Mouse (Mus musculus): Measurements from ENCODE around the gene Utf1. TPM values are rescaled to one million over a fixed set of nuclear protein-coding genes. Genes with fewer than 3 reads are reported as not detected.

Gene Utf1
- polyA plus RNA-seq, 1 experiment from 2014 or later = not detected

DNA sequence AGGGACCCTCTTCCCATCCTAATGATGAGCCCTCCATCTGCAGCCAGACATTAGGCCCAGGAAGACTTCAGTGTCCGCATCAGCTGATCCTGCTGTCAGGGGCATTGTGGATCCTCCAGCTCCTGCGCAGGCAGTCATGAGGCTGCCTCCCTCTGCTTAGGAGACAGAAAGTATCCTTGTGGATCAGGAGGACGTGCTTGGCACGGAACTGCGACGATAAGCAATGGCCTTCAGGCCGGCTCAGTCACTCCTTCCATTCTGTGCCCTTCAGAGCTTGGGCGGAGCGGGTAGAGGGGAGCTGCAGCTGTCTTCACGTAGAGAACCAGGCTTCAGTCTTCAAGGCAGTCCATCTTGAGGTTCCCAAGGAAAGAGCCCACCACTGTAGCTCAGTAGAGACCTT lies 17.6 kb downstream of the Utf1 start:
- WGBS = 87% methylated on average over 10 of the region's 10 CpGs
- Histone ChIP-seq H3K4me3 (no peak overlapping the region), H3K4me1 (no peaks in the 10 kb centered on the region), H3K9ac (replicated peaks) (no peak overlapping the region), H3K9me3 (no peaks in the 10 kb centered on the region), H3K36me3 (no peaks in the 10 kb centered on the region), H3K27me3 (peaks cover 60% of the 10 kb centered on the region), H3K27ac (replicated peaks) (no peak overlapping the region), H3K4me2 (replicated peaks) (no peak overlapping the region)
- no peak for ATAC-seq (ENCODE audit: low FRiP score, low read depth)

DNA sequence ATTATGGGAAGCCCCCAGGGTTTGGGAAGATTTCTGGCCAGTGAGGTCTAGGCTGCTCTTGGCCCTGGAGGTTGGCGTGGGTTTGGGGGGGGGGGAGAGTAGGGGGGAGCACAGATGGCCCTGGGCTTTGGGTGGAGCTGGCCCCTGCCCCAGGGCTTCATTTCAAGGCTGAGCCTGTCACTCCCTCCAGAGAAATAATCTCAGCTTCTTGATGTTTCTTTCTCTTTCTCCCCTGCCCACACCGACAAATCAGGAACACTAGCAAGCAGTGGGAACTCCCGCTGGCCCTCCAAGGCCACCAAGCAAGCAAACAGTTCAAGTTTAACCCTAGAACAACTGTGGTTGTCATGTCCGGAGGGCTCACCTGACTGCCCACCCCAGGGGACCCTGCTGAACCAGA lies 20.2 kb downstream of the Utf1 start:
- H3K27me3 ChIP-seq = peaks cover 57% of the 10 kb centered on the region
- no peaks in the 10 kb centered on the region for H3K9me3 ChIP-seq
- ATAC-seq (ENCODE audit: low FRiP score, low read depth) = no peak
- H3K4me3 ChIP-seq = no peak overlapping the region
- H3K4me1 ChIP-seq = no peaks in the 10 kb centered on the region
- WGBS = 59% methylated on average over 4 of the region's 4 CpGs
- no peak overlapping the region for H3K9ac ChIP-seq (replicated peaks)
- H3K4me2 ChIP-seq (replicated peaks) = no peak overlapping the region
- no peak overlapping the region for H3K27ac ChIP-seq (replicated peaks)
- no peaks in the 10 kb centered on the region for H3K36me3 ChIP-seq

DNA sequence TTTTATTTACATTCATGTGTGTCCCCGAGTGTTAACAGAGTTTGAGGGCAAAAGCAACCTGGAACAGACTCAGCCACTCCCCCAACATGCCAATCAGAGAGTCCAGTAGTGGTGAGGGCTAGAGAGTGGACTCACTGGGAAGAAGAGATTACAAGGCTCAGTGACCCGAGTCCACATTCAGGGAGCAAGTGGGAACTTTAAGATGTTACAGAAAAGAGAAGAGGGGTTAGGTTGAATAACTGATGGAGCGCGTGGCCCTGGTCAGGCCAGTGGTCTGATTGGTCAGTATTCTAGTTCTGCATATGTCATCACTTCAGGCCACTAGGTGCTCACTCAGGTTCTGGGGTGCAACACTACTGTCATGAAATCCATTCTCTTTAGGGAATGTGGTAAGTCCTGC lies 23.6 kb downstream of the Utf1 start:
- H3K9ac ChIP-seq (replicated peaks) = no peak overlapping the region
- H3K4me2 ChIP-seq (replicated peaks) = no peak overlapping the region
- no peak for ATAC-seq (ENCODE audit: low FRiP score, low read depth)
- no peaks in the 10 kb centered on the region for H3K36me3 ChIP-seq
- H3K4me1 ChIP-seq = no peaks in the 10 kb centered on the region
- WGBS = 9% methylated on average over 4 of the region's 4 CpGs
- H3K9me3 ChIP-seq = no peaks in the 10 kb centered on the region
- H3K27me3 ChIP-seq = peaks cover 64% of the 10 kb centered on the region
- H3K27ac ChIP-seq (replicated peaks) = no peak overlapping the region
- no peak overlapping the region for H3K4me3 ChIP-seq

GRCm38 (mm10) chr7:139968428-139968827 lies 24.8 kb downstream of the Utf1 start:
- H3K4me1 ChIP-seq = no peaks in the 10 kb centered on the region
- H3K27me3 ChIP-seq = peaks cover 71% of the 10 kb centered on the region
- no peak for ATAC-seq (ENCODE audit: low FRiP score, low read depth)
- H3K4me2 ChIP-seq (replicated peaks) = no peak overlapping the region
- no peak overlapping the region for H3K4me3 ChIP-seq
- no peaks in the 10 kb centered on the region for H3K9me3 ChIP-seq
- WGBS = 46% methylated on average over 5 of the region's 5 CpGs
- no peaks in the 10 kb centered on the region for H3K36me3 ChIP-seq
- H3K9ac ChIP-seq (replicated peaks) = no peak overlapping the region
- H3K27ac ChIP-seq (replicated peaks) = no peak overlapping the region

GRCm38 (mm10) chr7:139969348-139970130 lies 25.9 kb downstream of the Utf1 start:
- Histone ChIP-seq H3K4me1 (no peaks in the 10 kb centered on the region), H3K4me2 (replicated peaks) (no peak overlapping the region), H3K9ac (replicated peaks) (no peak overlapping the region), H3K27ac (replicated peaks) (no peak overlapping the region), H3K9me3 (no peaks in the 10 kb centered on the region), H3K36me3 (no peaks in the 10 kb centered on the region), H3K27me3 (peaks cover 71% of the 10 kb centered on the region), H3K4me3 (no peak overlapping the region)
- WGBS = 33% methylated on average over 10 of the region's 10 CpGs
- peak; percentile 24; the same call in 1 of the 2 replicates for ATAC-seq (ENCODE audit: low FRiP score, low read depth)

DNA sequence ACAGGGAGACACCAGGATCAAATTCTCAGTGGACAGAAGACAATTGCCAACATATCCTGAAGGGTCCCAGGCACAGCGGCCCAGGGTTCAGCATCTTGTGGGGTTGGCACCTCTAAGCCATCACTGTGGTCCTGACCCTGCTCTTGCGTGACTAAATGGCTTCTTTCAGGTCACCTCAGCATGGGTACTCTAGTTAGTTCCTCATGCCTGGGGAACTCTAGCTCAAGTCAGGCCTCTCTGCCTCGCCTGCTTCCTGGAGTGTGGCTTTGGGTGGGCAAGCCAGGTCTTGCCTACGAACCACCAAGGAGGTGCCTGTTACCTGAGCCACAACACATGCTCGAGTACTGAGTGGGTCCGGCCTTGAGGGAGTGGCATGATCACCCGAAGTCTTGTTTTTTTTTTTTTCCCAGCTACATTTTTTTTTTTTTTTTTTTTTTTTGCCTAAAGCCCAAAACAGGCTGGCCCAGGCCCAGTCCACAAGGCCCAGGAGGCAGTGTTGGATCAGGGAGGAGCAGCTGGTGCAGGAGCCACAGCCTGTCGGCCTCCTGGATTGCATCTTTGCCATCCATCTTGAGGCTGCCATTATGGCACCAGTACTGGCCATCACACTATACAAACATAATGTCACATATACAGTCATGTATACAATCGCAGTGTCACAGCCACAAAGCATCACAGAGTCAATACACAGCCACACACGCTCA lies 26.8 kb downstream of the Utf1 start:
- ATAC-seq (ENCODE audit: low FRiP score, low read depth) = 0 out of 2 replicates have a peak, but pooled peaks have one; percentile 20
- H3K4me1 ChIP-seq = no peaks in the 10 kb centered on the region
- H3K9ac ChIP-seq (replicated peaks) = no peak overlapping the region
- H3K27me3 ChIP-seq = peaks cover 68% of the 10 kb centered on the region
- no peaks in the 10 kb centered on the region for H3K9me3 ChIP-seq
- no peak overlapping the region for H3K4me3 ChIP-seq
- whole genome bisulfite sequencing = 84% methylated on average over 10 of the region's 10 CpGs
- H3K4me2 ChIP-seq (replicated peaks) = no peak overlapping the region
- H3K27ac ChIP-seq (replicated peaks) = no peak overlapping the region
- H3K36me3 ChIP-seq = no peaks in the 10 kb centered on the region

GRCm38 (mm10) chr7:139970979-139971378 lies 27.4 kb downstream of the Utf1 start:
- 78% methylated on average over 5 of the region's 5 CpGs for WGBS
- H3K27me3 ChIP-seq = peaks cover 66% of the 10 kb centered on the region
- ATAC-seq (ENCODE audit: low FRiP score, low read depth) = no peak

DNA sequence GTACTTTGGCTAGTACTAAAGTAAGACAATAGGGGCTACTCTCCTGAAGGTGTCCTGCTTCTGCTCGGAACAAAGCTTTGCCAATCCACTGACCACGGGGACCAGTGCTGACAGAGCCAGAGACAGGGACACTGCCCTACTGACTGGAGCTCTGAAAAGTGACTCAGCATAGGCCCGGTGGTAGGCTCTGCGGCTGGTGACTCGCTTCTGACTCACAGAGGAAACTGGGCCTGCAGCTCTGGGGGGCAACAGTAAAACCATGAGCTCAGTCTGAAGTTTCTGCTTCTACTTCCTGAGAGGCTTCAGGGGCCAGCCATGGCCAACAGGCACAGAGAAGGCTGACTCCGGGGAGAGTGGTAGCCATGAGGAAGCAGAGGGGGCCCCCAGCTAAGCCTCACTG lies 27.8 kb downstream of the Utf1 start:
- Histone ChIP-seq H3K27me3 (peaks cover 68% of the 10 kb centered on the region), H3K36me3 (no peaks in the 10 kb centered on the region), H3K27ac (replicated peaks) (no peak overlapping the region), H3K9ac (replicated peaks) (no peak overlapping the region), H3K4me2 (replicated peaks) (no peak overlapping the region), H3K9me3 (no peaks in the 10 kb centered on the region), H3K4me3 (no peak overlapping the region), H3K4me1 (no peaks in the 10 kb centered on the region)
- no peak for ATAC-seq (ENCODE audit: low FRiP score, low read depth)
- 73% methylated on average over 6 of the region's 6 CpGs for WGBS

More at GRCm38 (mm10) chr7:139970979-139971378, 27.4 kb downstream of the Utf1 start:
- H3K27ac ChIP-seq (replicated peaks) = no peak overlapping the region
- H3K9ac ChIP-seq (replicated peaks) = no peak overlapping the region
- H3K4me2 ChIP-seq (replicated peaks) = no peak overlapping the region
- no peaks in the 10 kb centered on the region for H3K4me1 ChIP-seq
- no peak overlapping the region for H3K4me3 ChIP-seq
- no peaks in the 10 kb centered on the region for H3K9me3 ChIP-seq
- no peaks in the 10 kb centered on the region for H3K36me3 ChIP-seq

DNA sequence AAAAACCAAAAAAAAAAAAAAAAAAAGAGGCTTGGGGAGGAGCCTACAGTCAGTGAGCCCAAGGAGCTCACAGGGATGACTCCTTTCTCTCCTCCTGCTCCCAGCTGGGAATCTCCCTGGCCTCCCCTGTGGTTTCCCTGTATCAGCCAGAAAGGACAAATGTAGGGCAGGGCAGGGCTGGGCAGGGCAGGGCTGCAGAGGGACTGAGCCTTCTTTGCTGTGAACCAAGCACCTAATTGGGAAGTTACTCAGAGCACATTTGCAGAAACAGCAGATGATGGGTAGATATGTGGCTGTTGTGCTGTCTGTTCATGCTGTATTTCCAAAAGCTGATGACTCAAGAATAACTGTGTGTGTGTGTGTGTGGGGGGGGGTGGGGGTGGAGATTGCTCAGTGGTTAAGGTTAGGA lies 29.3 kb downstream of the Utf1 start:
- H3K27ac ChIP-seq (replicated peaks) = no peak overlapping the region
- H3K9ac ChIP-seq (replicated peaks) = no peak overlapping the region
- H3K27me3 ChIP-seq = peaks cover 67% of the 10 kb centered on the region
- H3K4me3 ChIP-seq = no peak overlapping the region
- H3K4me2 ChIP-seq (replicated peaks) = no peak overlapping the region
- peaks cover 2% of the 10 kb centered on the region; the same call in 1 of the 2 replicates for H3K4me1 ChIP-seq
- H3K9me3 ChIP-seq = no peaks in the 10 kb centered on the region
- ATAC-seq (ENCODE audit: low FRiP score, low read depth) = no peak
- H3K36me3 ChIP-seq = no peaks in the 10 kb centered on the region

GRCm38 (mm10) chr7:139974307-139974706 lies 30.7 kb downstream of the Utf1 start:
- no peaks in the 10 kb centered on the region for H3K36me3 ChIP-seq
- no peak for ATAC-seq (ENCODE audit: low FRiP score, low read depth)
- peaks cover 12% of the 10 kb centered on the region for H3K4me1 ChIP-seq
- no peak overlapping the region for H3K4me2 ChIP-seq (replicated peaks)
- no peak overlapping the region for H3K9ac ChIP-seq (replicated peaks)
- H3K4me3 ChIP-seq = no peak overlapping the region
- H3K27ac ChIP-seq (replicated peaks) = no peak overlapping the region
- WGBS = 89% methylated on average over 10 of the region's 10 CpGs
- H3K9me3 ChIP-seq = no peaks in the 10 kb centered on the region
- peaks cover 58% of the 10 kb centered on the region for H3K27me3 ChIP-seq

GRCm38 (mm10) chr7:139975471-139975870 lies 31.9 kb downstream of the Utf1 start:
- Histone ChIP-seq H3K36me3 (no peaks in the 10 kb centered on the region), H3K27me3 (peaks cover 57% of the 10 kb centered on the region), H3K9me3 (no peaks in the 10 kb centered on the region), H3K4me3 (no peak overlapping the region), H3K4me1 (peaks cover 13% of the 10 kb centered on the region), H3K27ac (replicated peaks) (no peak overlapping the region), H3K4me2 (replicated peaks) (no peak overlapping the region), H3K9ac (replicated peaks) (no peak overlapping the region)
- no peak for ATAC-seq (ENCODE audit: low FRiP score, low read depth)
- WGBS = 51% methylated on average over 5 of the region's 5 CpGs

- ATAC-seq (ENCODE audit: low FRiP score, low read depth) = peak; percentile 95
- Histone ChIP-seq H3K9ac (replicated peaks) (peak within 1 kb of the TSS; percentile 66), H3K27ac (replicated peaks) (no peak within 1 kb of the TSS)
Measured at GRCm38 (mm10) chr7:139978278-139978892, 34.8 kb downstream of the Utf1 start, which contains the start of gene 6430531B16Rik. Gene 6430531B16Rik, minus strand, starts transcription at chr7:139978755.

More at GRCm38 (mm10) chr7:139978278-139978892, 34.8 kb downstream of the Utf1 start, which contains the start of gene 6430531B16Rik:
- 5% methylated on average over 32 of the region's 32 CpGs for WGBS
- Histone ChIP-seq H3K9me3 (no peaks in the 10 kb centered on the region), H3K4me3 (peak within 1 kb of the TSS; percentile 51), H3K4me1 (peaks cover 13% of the 10 kb centered on the region), H3K4me2 (replicated peaks) (peak within 1 kb of the TSS; percentile 75), H3K27me3 (peaks cover 33% of the 10 kb centered on the region), H3K36me3 (no peaks in the 10 kb centered on the region)
